Comparison of ENCODE assay signal across 8 mouse cellular contexts in genomic region chr5:113929950-113930647, GRCm38 (mm10). TPM values are rescaled to one million over a fixed set of nuclear protein-coding genes. Genes with fewer than 3 reads are reported as not detected.
DNase-seq lines count a peak whose midpoint lies in the region; ATAC-seq and TF ChIP-seq lines count a peak whose summit lies in the region.

No protein-coding gene starts in this region.

- peaks cover 15% of the 10 kb centered on the region for H3K4me1 ChIP-seq in embryonic fibroblast, embryonic 13.5 days (ENCODE audit: control insufficient read depth, insufficient read depth, low read length)
- H3K4me1 ChIP-seq in lung, embryonic 16.5 days (replicated peaks; ENCODE audit: control insufficient read depth, insufficient read depth, low read length): peaks cover 8% of the 10 kb centered on the region

- peak; percentile 24 to 59 for DNase-seq in adrenal gland, postnatal 36 days
- DNase-seq in adrenal gland, adult 8-10 months: no peak
- DNase-seq in kidney, adult 11 months: peak; percentile 45
- no peak for DNase-seq in yolk sac, embryonic 10.5 days (ENCODE audit: low spot score)
- DNase-seq in left cerebral cortex, adult 8-10 months (ENCODE audit: low spot score in 2 of 2): no peak
- DNase-seq in layer of hippocampus, postnatal 14 days (ENCODE audit: low spot score in 2 of 2): no peak

- no peaks in the 10 kb centered on the region for H3K27me3 ChIP-seq in lung, embryonic 16.5 days (ENCODE audit: control insufficient read depth, insufficient read depth, low read depth, low read length)

- no peak for TF ChIP-seq POLR2A in embryonic fibroblast, embryonic 13.5 days (IDR thresholded peaks at IDR 0.05; ENCODE audit: low read depth, low read length)

- H3K27ac ChIP-seq in embryonic fibroblast, embryonic 13.5 days (ENCODE audit: insufficient read depth, low read length): peak overlapping the region; percentile 9; the same call in 1 of the 2 replicates
- peak overlapping the region; percentile 59 for H3K27ac ChIP-seq in lung, embryonic 16.5 days (ENCODE audit: low read length)

- H3K9ac ChIP-seq in lung, embryonic 16.5 days (ENCODE audit: low read length): no peak overlapping the region; the same call in 1 of the 2 replicates

- WGBS in lung, embryonic 16.5 days: 41% methylated on average over 10 of the region's 10 CpGs

- peak overlapping the region; percentile 36 for H3K4me2 ChIP-seq in lung, embryonic 16.5 days (ENCODE audit: low read depth, low read length)

- 0 out of 2 replicates have a peak, but pooled peaks have one; percentile 18 for ATAC-seq in lung, embryonic 16.5 days (ENCODE audit: low read depth)

- H3K9me3 ChIP-seq in lung, embryonic 16.5 days (ENCODE audit: control insufficient read depth, low read length): peaks cover 5% of the 10 kb centered on the region; the same call in 1 of the 2 replicates

- no peak for TF ChIP-seq CTCF in embryonic fibroblast, embryonic 13.5 days (IDR thresholded peaks at IDR 0.05; ENCODE audit: borderline replicate concordance, insufficient read depth, low read length)

- no peaks in the 10 kb centered on the region for H3K36me3 ChIP-seq in lung, embryonic 16.5 days (ENCODE audit: control insufficient read depth, insufficient read depth, low read length)

- no peak overlapping the region for H3K4me3 ChIP-seq in embryonic fibroblast, embryonic 13.5 days (ENCODE audit: insufficient read depth, low read length)
- no peak overlapping the region; the same call in 1 of the 2 replicates for H3K4me3 ChIP-seq in lung, embryonic 16.5 days (ENCODE audit: low read length)

RNA-seq across cellular contexts. Expression of gene Coro1c, which starts 21.5 kb away (rescaled TPM):
- total RNA-seq in adrenal gland, postnatal 36 days (2021): 10 to 100 TPM; 47.9 to 60.1 TPM
- total RNA-seq in adrenal gland, adult 8-10 months (2022): 10 to 100 TPM; 47.0 to 99.8 (median 77.0) TPM
- 158 and 229 TPM in 2 replicates for polyA plus RNA-seq in embryonic fibroblast, embryonic 13.5 days (2011; ENCODE audit: insufficient read length, low read depth, missing spikeins)
- polyA plus RNA-seq in lung, embryonic 16.5 days (2015; fragmentation: Nextera tagmentation; extraction: Ambion mirVana): 131 and 138 TPM in 2 replicates
- total RNA-seq in left cerebral cortex, adult 8-10 months (2022): 10 to 100 TPM; 76.3 to 95.4 (median 86.2) TPM
- total RNA-seq in layer of hippocampus, postnatal 14 days (2021): 10 to 100 TPM; 87.9 to 94.2 TPM

Comparison
In these comparisons a context has a peak if more than half of its experiments do, and no peak if none do; other contexts are left out.
1. DNase-seq: peak in adrenal gland, postnatal 36 days (2 of 2) and kidney, adult 11 months (single experiment); none in adrenal gland, adult 8-10 months (single experiment), yolk sac, embryonic 10.5 days (single experiment), left cerebral cortex, adult 8-10 months (0 of 2) and layer of hippocampus, postnatal 14 days (0 of 2).